Mouse (Mus musculus) limb, embryonic 14.5 days (tissue): Measurements from ENCODE around the gene Ttc21a. TPM values are rescaled to one million over a fixed set of nuclear protein-coding genes. Genes with fewer than 3 reads are reported as not detected.
A peak's percentile ranks its signal among the peaks of the same experiment; 100 is the strongest.

Experiments used
- ATAC-seq: fragments of 200-750 bp; cut with Nextera tagmentation; 2 replicates; pipeline ENCODE4 v1.8.0; 2017; ENCODE audit warnings: low read depth, moderate number of reproducible peaks, moderate TSS enrichment; ENCODE audit not compliant: low FRiP score
- DNase-seq: peaks from one replicate; pipeline ENCODE4 v3.0.0-alpha.2; 2015; ENCODE audit warnings: low spot score
- H3K27ac ChIP-seq: fragments of 300-500 bp; sonication (generic); replicated peaks from 2 replicates; pipeline ENCODE4 v1.5.1; 2014; ENCODE audit warnings: low read depth, mild to moderate bottlenecking, low read length, moderate library complexity, mixed read lengths
- H3K27me3 ChIP-seq: fragments of 300-500 bp; sonication (generic); 2 replicates; pipeline ENCODE4 v1.6.1; 2014; ENCODE audit warnings: low read length, mixed read lengths; ENCODE audit not compliant: control insufficient read depth, insufficient read depth
- H3K36me3 ChIP-seq: fragments of 300-500 bp; sonication (generic); 2 replicates; pipeline ENCODE4 v1.6.1; 2014; ENCODE audit warnings: mild to moderate bottlenecking, low read length, moderate library complexity, mixed read lengths; ENCODE audit not compliant: control insufficient read depth, insufficient read depth
- H3K4me1 ChIP-seq: fragments of 300-500 bp; sonication (generic); 2 replicates; pipeline ENCODE4 v1.6.1; 2014; ENCODE audit warnings: antibody characterized with exemption, low read length, mixed read lengths; ENCODE audit not compliant: control insufficient read depth, insufficient read depth
- H3K4me2 ChIP-seq: fragments of 300-500 bp; sonication (generic); replicated peaks from 2 replicates; pipeline ENCODE4 v1.6.1; 2014; ENCODE audit warnings: low read depth, mild to moderate bottlenecking, low read length, moderate library complexity; ENCODE audit not compliant: severe bottlenecking
- H3K4me3 ChIP-seq: fragments of 300-500 bp; sonication (generic); replicated peaks from 2 replicates; pipeline ENCODE4 v1.5.1; 2014; ENCODE audit warnings: low read length
- H3K9ac ChIP-seq: fragments of 300-500 bp; sonication (generic); 2 replicates; pipeline ENCODE4 v1.6.1; 2014; ENCODE audit warnings: mild to moderate bottlenecking, low read depth, low read length, moderate library complexity; ENCODE audit not compliant: severe bottlenecking
- H3K9me3 ChIP-seq: fragments of 300-500 bp; sonication (generic); 2 replicates; pipeline ENCODE4 v1.6.1; 2016; ENCODE audit warnings: low read length; ENCODE audit not compliant: control insufficient read depth
- POLR2A ChIP-seq: fragments of 200-500 bp; IDR thresholded peaks from 2 replicates; pipeline ENCODE4 v1.8.0; 2012; ENCODE audit warnings: inconsistent platforms, mild to moderate bottlenecking, moderate library complexity, borderline replicate concordance; ENCODE audit not compliant: insufficient read depth, insufficient read length; ENCODE audit errors: extremely low read depth
- WGBS: fragments of 180-500 bp; shearing (Covaris S2); extraction: QIAGEN DNeasy Blood & Tissue Kit; methylation state at CpG from one replicate; pipeline ENCODE4 v1.1.7; 2014; 5-methylcytosine and 5-hydroxymethylcytosine counted together
- polyA plus RNA-seq, 2 experiments: library from polyadenylated mRNA; depleted of rRNA in 1 of 2; stranded (reverse) in 1 of 2; unstranded in 1 of 2; fragments of >200 nt; fragmentation: Nextera tagmentation in 1 of 2; extraction: Ambion mirVana in 1 of 2; gene quantifications; 2 replicates each; pipeline versions ENCODE4 v1.2.1 to v1.2.3; 2012 to 2014

Gene Ttc21a
- polyA plus RNA-seq, 2 experiments = 0.10 to 0.34 TPM

- H3K4me2 ChIP-seq = no peak overlapping the region
- WGBS = 71% methylated on average over 5 of the region's 5 CpGs
- H3K36me3 ChIP-seq = no peaks in the 10 kb centered on the region
- H3K27me3 ChIP-seq = no peaks in the 10 kb centered on the region
- ATAC-seq (0 out of 2 replicates have a peak, but pooled peaks have one; percentile 32), DNase-seq (peak; percentile 22)
- TF ChIP-seq POLR2A = no peak
- H3K27ac ChIP-seq = no peak overlapping the region
- no peaks in the 10 kb centered on the region for H3K9me3 ChIP-seq
- no peak overlapping the region for H3K4me3 ChIP-seq
- no peak overlapping the region for H3K9ac ChIP-seq
- H3K4me1 ChIP-seq = peaks cover 19% of the 10 kb centered on the region; the same call in 1 of the 2 replicates
Measured at GRCm38 (mm10) chr9:119941407-119941806, 4.0 kb downstream of the Ttc21a start.

DNA sequence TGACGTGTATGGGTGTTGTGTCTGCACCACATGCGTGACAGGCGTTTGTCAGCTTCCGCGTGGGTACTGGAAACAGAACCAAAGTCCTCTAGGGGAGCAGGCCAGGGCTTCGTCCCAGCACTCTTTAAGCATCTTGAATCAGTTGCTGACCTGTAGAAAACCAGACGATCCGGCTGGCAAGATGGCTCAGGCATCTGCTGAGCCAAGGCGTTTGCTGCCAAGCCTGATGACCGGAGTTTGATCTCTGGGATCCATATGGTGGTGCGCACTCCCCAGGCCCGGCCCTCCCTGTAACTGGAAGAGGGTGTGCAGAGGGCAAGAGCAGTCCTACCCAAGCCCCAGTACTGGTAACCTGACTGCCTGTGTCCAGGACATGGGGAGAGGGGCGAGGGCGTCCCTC lies 4.5 kb downstream of the Ttc21a start:
- no peak for ATAC-seq
- no peak overlapping the region for H3K4me2 ChIP-seq
- 67% methylated on average over 14 of the region's 14 CpGs for WGBS
- no peaks in the 10 kb centered on the region for H3K9me3 ChIP-seq
- DNase-seq = peak; percentile 18
- H3K36me3 ChIP-seq = no peaks in the 10 kb centered on the region
- no peaks in the 10 kb centered on the region for H3K27me3 ChIP-seq
- no peak overlapping the region for H3K9ac ChIP-seq
- no peak for TF ChIP-seq POLR2A
- H3K4me3 ChIP-seq = no peak overlapping the region
- 0 out of 2 replicates have a peak overlapping the region, but pooled peaks have one; percentile 1 for H3K27ac ChIP-seq
- peaks cover 17% of the 10 kb centered on the region; the same call in 1 of the 2 replicates for H3K4me1 ChIP-seq

GRCm38 (mm10) chr9:119943326-119943725 lies 5.9 kb downstream of the Ttc21a start:
- TF ChIP-seq POLR2A = no peak
- Histone ChIP-seq H3K4me3 (no peak overlapping the region), H3K9ac (no peak overlapping the region), H3K4me1 (peaks cover 17% of the 10 kb centered on the region; the same call in 1 of the 2 replicates), H3K27ac (no peak overlapping the region), H3K9me3 (no peaks in the 10 kb centered on the region), H3K27me3 (no peaks in the 10 kb centered on the region), H3K4me2 (no peak overlapping the region), H3K36me3 (no peaks in the 10 kb centered on the region)
- 75% methylated on average over 1 of the region's 1 CpGs for WGBS
- DNase-seq = no peak
- ATAC-seq = no peak

- Histone ChIP-seq H3K9me3 (no peaks in the 10 kb centered on the region), H3K9ac (no peak overlapping the region), H3K27ac (no peak overlapping the region), H3K4me2 (no peak overlapping the region), H3K27me3 (no peaks in the 10 kb centered on the region), H3K4me1 (0 out of 2 replicates have a peak, but pooled peaks cover 7% of the 10 kb centered on the region), H3K36me3 (no peaks in the 10 kb centered on the region), H3K4me3 (no peak overlapping the region)
- WGBS = 73% methylated on average over 12 of the region's 12 CpGs
- DNase-seq (no peak), ATAC-seq (no peak)
- TF ChIP-seq POLR2A = no peak
Measured at GRCm38 (mm10) chr9:119945173-119945900, 7.9 kb downstream of the Ttc21a start.

DNA sequence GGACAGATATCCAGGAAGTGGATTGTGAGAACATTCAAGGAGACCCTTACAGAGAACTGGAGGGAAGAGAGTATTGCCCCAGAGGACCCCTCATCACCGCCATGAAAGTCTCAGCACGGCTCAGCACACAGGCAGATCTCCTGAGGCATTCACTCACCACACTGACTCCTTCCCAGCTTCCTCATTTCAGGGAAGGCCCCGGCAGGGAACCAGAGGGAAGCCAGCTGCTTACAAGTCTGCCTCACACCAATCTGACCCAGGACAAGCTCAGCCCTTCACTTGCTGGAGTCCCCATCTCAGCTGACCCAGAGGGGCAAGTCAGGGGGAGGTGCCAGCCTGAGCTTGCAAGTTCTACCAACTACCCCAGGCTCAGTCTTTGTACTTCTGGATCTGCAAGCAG lies 11.4 kb downstream of the Ttc21a start:
- WGBS = 70% methylated on average over 3 of the region's 3 CpGs

More for the DNA sequence above, 11.4 kb downstream of the Ttc21a start:
- DNase-seq = no peak
- Histone ChIP-seq H3K27me3 (no peaks in the 10 kb centered on the region), H3K27ac (no peak overlapping the region), H3K4me2 (no peak overlapping the region), H3K9ac (no peak overlapping the region), H3K36me3 (no peaks in the 10 kb centered on the region), H3K4me3 (no peak overlapping the region), H3K9me3 (no peaks in the 10 kb centered on the region), H3K4me1 (no peaks in the 10 kb centered on the region; the same call in 1 of the 2 replicates)
- ATAC-seq = no peak
- TF ChIP-seq POLR2A = no peak
